Mouse (Mus musculus) T-cell, adult 66 days (primary cell): ENCODE results near the gene Ccdc187. TPM values are rescaled to one million over a fixed set of nuclear protein-coding genes. Genes with fewer than 3 reads are reported as not detected.

Source experiments
- total RNA-seq, 2 experiments: library from RNA; stranded (reverse); gene quantifications; 3 replicates in 1 of 2; 4 replicates in 1 of 2; pipeline ENCODE4 v1.2.4; 2023

The Ccdc187 gene
- not detected for total RNA-seq

GRCm38 (mm10) chr2:26294457-26294856 lies at the start of gene Ccdc187:
Gene Ccdc187 (minus strand): TSS chr2:26294557.

DNA sequence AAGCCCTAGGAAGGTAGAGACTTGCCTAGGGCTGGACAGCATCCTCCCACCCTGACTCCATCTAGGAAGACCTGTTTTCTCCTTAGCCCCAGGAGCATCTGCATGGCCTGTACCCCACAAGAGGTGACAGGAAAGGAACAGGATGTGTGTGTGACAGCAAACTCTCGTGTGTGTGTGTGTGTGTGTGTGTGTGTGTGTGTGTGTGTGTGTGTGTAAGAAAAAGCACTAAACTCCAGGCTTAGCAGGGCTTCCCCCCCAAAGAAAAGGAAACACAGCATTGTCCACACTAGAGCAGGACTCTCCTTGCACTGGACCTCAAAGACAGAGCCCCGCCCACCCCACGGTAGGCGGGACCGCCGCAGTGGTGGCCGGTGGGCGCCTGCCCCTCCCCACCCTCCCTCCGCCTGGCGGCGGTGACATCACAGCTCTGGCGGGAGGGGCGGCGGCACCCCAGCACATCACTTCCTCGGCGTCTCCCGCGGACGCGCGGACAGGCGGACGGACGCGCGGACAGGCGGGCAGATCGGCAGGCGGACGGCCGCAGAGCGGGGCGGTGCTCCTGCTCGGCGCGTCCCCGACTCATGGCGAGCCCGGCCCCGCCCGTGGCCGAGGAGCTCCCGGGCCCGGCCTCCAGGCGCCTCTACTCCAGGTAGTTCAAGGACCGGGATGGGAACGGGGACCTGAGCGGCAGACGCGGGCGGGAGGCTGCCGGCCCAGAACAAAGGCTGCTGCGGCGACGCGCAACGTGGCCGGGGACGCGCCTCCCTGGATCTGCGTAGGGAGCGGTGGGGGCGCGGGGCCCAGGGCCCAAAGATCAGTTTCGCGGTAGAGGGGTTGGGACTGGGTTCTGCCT lies 20.9 kb upstream of the Ccdc187 start, which contains the start of gene Gpsm1:
Gene Gpsm1, plus strand, starts transcription at position 444 of the 853 bp plus-strand sequence.

GRCm38 (mm10) chr2:26237290-26237782 lies 57.0 kb downstream of the Ccdc187 start, which contains the start of gene Qsox2:
Gene Qsox2 (minus strand): TSS chr2:26237525.

GRCm38 (mm10) chr2:26208126-26208789 lies 86.1 kb downstream of the Ccdc187 start, which contains the start of gene Lhx3:
Gene Lhx3 (minus strand): TSS chr2:26208289.

Other genes starting within 250 kb of the Ccdc187 start
- 1 to 10 TPM; 6.3 to 7.3 TPM for gene Nacc2, start 171.3 kb downstream of the Ccdc187 start, total RNA-seq
- not detected for gene Lhx3, start 86.3 kb downstream of the Ccdc187 start, total RNA-seq
- 1 to 10 TPM; 8.5 to 9.9 TPM for gene Qsox2, start 57.0 kb downstream of the Ccdc187 start, total RNA-seq
- gene Gpsm1, start 21.0 kb upstream of the Ccdc187 start, total RNA-seq, result 10 to 100 TPM; 21.7 to 24.7 TPM
- 10 to 100 TPM in 1 of 2 experiments, 1 to 10 TPM in 1; 9.6 to 11.1 TPM for gene Dnlz, start 57.6 kb upstream of the Ccdc187 start, total RNA-seq
- gene Card9, start 66.4 kb upstream of the Ccdc187 start, total RNA-seq, result 1 to 10 TPM; 2.8 to 5.5 TPM
- 100 to 1,000 TPM; 109 to 121 TPM for gene Snapc4, start 86.1 kb upstream of the Ccdc187 start, total RNA-seq
- 100 to 1,000 TPM; 149 to 153 TPM for gene Entr1, start 94.8 kb upstream of the Ccdc187 start, total RNA-seq
- gene Pmpca, start 94.8 kb upstream of the Ccdc187 start, total RNA-seq, result 10 to 100 TPM; 80.7 to 86.7 TPM
- gene Inpp5e, start 114.6 kb upstream of the Ccdc187 start, total RNA-seq, result 10 to 100 TPM; 33.3 to 36.9 TPM
- 10 to 100 TPM; 79.3 to 91.7 TPM for gene Sec16a, start 150.7 kb upstream of the Ccdc187 start, total RNA-seq
- 100 to 1,000 TPM; 134 to 135 TPM for gene Notch1, start 222.1 kb upstream of the Ccdc187 start, total RNA-seq